Mouse (Mus musculus) retina, embryonic 14.5 days (tissue): ENCODE results near the gene Taf5l.
A peak's percentile ranks its signal among the peaks of the same experiment; 100 is the strongest.
"Not testable (repeated sequence)": the region's sequence is repeated elsewhere in the genome, so short reads cannot be mapped to it uniquely, and the experiment has no call there.

Source experiments
- DNase-seq: peaks from one replicate; pipeline ENCODE4 v3.0.0-alpha.2; 2015; ENCODE audit warnings: low spot score

The Taf5l gene

GRCm38 (mm10) chr8:123960556-123960955 is 60.6 kb downstream of the Taf5l start:
- not testable (repeated sequence) for DNase-seq

DNA sequence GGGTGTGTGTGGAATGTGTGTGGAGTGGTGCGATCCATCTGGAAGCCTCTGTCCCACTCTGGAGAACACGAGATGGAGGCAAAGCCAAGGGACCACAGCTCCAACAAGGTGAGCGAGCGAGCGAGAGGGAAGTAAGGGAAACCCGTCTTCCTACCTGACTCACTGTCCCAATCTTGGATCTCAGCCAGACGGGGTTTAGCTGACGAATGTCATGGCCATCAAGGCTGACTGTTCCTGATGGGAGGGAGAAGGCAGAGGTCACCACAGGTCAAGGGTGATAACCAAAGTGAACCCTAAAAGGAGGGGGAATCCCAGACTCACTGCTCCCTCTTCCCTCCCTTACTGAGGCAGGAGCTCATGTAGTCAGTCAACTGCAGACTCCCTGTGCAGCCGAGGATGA is 61.1 kb downstream of the Taf5l start:
- no peak for DNase-seq

- DNase-seq, result no peak
These were observed 61.7 kb downstream of the Taf5l start for GRCm38 (mm10) chr8:123959473-123959872.

GRCm38 (mm10) chr8:123958130-123958529 is 63.1 kb downstream of the Taf5l start:
- DNase-seq, result no peak

GRCm38 (mm10) chr8:123954246-123954645 is 67.0 kb downstream of the Taf5l start:
- DNase-seq, result no peak

DNA sequence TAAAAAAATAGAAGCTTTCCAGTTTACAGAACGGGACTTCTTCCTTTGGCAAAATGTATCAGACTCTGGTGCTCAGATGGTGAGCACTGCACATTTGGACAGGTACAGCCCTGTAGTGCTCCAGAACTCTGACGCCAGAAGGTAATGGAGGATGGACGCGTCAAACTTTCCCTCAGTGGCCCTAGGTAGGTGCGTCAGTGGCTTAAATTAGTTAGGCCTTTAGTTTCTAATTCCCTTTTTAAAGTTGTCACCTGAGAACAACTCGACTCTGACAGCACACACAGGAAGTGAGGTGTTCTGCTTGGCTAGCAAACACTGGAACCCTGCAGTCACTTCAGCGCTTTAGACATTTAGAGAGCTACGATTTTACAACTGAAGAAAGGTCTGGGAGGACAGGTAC is 67.5 kb downstream of the Taf5l start:
- no peak for DNase-seq

DNA sequence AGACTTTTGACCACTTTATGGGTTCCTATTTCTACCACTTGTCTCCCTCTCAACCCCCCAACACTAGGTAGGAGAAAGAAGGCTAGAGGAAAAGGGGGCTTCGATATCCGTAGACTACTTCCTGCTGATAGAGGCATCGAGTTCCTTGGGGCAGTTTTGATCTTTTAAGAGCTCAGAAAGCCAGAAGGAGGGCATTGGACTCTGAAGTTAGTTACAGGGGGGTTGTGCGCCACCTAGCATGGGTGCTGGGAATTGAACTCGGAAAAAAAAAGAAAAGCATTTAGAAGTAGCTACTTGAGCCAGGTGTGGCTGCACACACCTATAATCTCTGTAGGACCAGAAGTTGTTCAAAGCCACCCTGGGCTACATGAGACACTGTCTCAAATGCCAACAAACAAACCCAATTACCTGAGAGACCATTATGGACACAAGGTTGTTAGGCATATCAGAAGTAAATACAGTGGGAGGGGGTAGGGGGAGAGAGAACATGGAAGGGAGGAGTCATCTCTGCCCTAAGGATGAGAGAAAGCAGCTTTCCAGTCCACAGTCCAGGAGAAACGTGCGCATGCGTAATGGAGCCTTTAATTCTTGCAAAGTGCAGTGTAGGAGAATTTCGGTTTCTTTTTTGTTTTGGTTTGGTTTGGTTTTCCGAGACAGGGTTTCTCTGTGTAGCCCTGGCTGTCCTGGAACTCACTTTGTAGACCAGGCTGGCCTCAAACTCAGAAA is 71.0 kb downstream of the Taf5l start:
- peak; percentile 80 for DNase-seq

DNA sequence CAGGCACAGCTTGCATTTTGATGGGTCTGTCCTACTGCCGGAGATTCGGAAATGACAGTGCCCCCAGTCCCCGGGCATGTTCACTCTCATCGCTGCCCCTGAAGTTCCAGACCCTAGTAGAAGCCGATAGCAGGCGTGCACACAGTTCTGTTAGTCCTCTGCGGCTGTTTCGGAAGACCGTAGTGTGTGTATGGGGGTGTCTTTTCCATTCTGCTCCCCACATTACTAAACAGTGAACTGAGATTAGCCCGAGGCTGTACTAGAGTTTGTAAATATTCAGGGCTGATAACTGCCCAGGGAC is 71.6 kb downstream of the Taf5l start:
- DNase-seq, result no peak

DNA sequence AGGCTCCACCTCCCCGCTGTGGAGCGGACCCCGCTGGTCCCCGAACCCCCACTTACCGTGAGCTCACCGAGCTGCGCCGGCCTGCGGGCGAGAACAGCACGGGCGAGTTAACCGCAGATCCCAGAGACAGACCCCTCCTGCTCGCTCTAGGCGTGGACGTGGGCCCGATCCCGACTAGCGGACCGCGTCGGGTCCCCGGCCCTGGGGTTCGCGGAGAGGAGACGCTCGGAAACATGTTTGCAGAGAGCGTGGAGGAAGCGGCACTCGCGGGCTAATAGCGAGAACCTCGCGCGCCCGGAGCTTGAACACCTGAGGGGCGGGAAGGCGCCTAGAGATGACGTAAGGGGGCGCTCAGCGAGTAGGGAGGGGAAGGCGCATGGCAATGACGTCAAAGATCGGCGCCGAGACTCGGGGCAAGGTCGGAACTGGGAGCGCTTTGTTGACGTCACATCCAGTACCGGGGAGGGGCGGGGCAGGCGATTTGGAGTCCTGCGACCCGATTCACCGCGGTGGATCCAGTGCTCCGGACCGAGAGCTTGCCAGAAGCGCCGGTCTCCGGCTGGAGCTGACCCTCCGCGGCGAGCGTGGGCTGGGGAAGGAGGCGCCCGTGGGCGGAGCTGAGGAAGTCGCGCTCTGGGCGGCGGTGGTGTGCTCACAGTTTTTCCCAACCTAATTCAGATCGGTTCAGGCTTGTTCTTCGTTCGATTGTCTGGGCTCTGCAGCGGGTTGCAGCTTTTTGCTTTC is 72.1 kb downstream of the Taf5l start, which contains the start of gene Nup133:
Gene Nup133 (minus strand): TSS at position 324 of the 744 bp plus-strand sequence.
- DNase-seq, result peak; percentile 99
